Mouse (Mus musculus) limb, embryonic 10.5 days (tissue): Measurements from ENCODE around the gene Tram1l1. TPM values are rescaled to one million over a fixed set of nuclear protein-coding genes. Genes with fewer than 3 reads are reported as not detected.

Experiments used
- polyA plus RNA-seq: library from polyadenylated mRNA; unstranded; fragments of >200 nt; fragmentation: Nextera tagmentation; extraction: Ambion mirVana; gene quantifications from 2 replicates; pipeline ENCODE4 v1.2.1, GENCODE M21; 2016

The Tram1l1 gene
- polyA plus RNA-seq, 1 experiment from 2014 or later, result 8.1 TPM

Other genes with a start within 250 kb of the Tram1l1 start
- gene 1700006A11Rik, start 105.2 kb downstream of the Tram1l1 start, polyA plus RNA-seq, result not detected in 2 replicates